Mouse (Mus musculus): Measurements from ENCODE around the gene Nop53.

Gene Nop53

DNA sequence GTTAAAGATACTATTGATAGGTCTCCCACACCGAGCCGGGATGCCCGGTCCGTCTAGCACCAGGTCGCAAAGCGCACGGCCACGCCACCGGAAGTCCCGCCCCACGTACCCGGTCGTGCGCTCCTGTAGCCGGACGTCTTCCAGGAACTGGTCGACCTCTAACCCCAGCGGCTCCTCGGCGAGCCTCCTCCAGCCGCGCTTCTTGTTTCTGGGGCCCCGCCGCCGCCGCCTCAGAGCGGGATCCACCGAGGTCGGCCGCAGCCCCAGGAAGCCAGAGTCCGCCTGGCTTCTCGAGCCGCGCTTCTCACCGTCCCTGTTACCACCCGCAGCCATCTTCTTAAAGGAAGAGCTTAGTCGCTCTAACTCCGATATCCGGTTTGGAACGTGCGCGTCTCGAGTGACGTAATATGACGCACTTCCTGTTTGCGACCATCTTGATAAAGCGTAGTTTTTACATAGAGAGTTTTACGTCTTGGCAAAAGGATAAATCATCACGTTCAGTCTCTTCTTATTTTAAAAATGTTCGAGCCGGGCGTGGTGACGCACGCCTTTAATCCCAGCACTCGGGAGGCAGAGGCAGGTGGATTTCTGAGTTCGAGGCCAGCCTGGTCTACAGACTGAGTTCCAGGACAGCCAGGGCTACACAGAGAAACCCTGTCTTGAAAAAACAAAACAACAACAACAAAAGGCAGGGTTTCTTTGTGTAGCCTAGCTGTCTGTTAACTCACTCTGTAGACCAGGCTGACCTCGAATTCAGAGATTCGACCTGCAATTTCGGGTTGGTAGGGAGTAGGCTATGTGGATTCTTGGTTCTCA, at the start of gene Nop53:
TSS of gene Nop53 (minus strand) at position 354 of the 816 bp plus-strand sequence.
- peak; percentile 87 to 92 for DNase-seq (ENCODE audit: low spot score in 2 of 2)

GRCm38 (mm10) chr7:15993789-15994188, 47.9 kb upstream of the Nop53 start:
- DNase-seq (ENCODE audit: low spot score in 2 of 2): no peak

GRCm38 (mm10) chr7:15993152-15993551, 47.3 kb upstream of the Nop53 start:
- DNase-seq (ENCODE audit: low spot score in 2 of 2): no peak

DNA sequence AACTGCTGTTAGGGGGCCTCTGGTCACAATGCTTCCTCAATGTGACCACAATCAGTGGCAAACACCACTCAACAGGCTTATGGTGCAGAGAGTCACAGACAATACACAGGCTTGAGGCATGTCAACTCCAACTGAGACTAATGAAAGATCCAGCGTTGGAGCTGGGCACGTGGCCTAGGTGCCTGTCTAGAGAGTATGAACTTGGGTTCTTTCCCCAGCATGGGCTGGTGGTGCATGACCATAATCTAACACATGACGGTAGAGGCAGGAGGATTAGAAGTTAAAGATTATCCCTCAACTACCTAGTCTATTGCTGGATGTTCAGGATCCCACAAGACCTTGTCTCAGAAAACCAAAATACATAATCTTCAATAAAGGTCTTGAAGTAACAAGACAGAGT, 45.9 kb upstream of the Nop53 start:
- no peak for DNase-seq (ENCODE audit: low spot score in 2 of 2)

GRCm38 (mm10) chr7:15987661-15988356, 41.9 kb upstream of the Nop53 start:
- DNase-seq (ENCODE audit: low spot score in 2 of 2): no peak

- peak; percentile 41 to 60 for DNase-seq (ENCODE audit: low spot score in 2 of 2)
Observed at GRCm38 (mm10) chr7:15982729-15983407, 37.0 kb upstream of the Nop53 start.

DNA sequence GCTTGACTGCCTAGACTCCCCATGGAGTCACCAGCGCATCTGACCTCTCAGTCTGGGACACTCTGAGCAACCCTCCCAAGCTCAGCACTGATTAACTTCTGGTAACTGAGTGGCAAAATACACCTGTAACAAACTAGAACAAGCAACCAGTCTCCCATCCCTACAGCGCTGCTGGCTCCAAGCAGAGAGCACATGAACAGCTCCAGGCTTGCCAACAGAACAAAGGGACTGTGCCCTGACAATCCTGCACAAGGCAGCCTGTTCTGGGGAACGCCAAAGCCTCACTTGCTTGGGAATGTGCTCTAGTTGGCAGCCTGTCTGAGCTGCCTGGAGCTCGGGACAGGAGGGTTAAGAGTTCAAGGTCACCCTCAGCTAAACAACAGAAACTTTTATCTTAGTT, 35.7 kb upstream of the Nop53 start:
- DNase-seq (ENCODE audit: low spot score in 2 of 2): no peak

DNA sequence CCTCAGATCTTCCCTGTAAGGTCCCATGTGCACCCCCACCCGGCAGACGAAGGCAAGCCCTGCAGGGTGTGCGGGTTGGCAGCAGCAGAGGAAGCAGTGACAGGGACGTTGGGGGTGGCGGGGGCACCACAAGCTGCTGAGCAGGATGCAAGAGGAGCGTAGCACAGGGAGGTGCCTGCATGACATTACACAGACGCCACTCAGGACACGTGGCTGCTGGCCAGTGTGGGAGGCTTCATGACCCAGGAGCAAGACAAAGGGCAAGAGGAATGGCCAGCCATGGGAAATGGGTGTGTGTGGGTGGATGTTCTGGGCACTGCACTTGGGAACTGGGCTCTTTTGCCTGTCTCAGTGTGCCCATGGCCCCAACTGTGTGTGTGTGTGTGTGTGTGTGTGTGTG, 34.4 kb upstream of the Nop53 start:
- DNase-seq (ENCODE audit: low spot score in 2 of 2): no peak

DNA sequence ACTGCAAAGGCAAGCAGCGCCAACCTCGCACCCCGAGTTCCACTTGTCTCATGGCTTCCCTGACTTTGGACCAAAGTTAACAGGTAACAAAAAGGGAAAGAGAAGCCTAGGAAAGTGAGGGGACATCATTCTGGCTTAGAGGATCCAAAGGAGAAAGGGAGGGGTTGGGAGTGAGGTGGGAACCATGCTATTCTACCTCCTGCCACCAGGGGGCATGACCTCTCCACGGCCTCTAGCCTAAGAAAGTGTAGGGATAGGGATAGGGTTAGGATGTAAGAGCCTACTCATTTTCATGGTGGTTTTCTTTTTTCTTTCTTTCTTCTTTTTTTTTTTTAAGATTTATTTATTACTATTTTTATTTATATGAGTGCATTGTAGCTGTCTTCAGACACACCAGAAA, 30.0 kb upstream of the Nop53 start:
- no peak for DNase-seq (ENCODE audit: low spot score in 2 of 2)

DNA sequence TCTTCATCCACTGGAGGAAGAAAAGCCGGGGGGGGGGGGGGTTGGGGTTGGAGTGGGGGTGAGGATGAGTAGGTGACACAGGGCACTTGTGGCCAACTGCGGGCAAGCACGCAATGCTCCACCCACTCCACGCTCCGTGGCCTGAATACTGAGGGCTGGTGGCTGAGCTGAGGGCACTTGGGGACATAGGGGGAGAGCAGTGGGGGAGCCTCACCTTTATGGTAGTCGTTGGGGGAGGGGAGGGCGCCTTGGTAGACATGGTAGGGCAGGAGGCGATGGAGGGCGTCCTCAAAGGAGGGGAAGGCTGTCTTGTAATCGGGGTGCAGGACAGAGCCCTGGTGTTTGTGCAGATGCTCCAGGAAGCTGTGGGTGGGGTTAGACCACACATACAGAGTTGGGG, 29.6 kb upstream of the Nop53 start:
- no peak for DNase-seq (ENCODE audit: low spot score in 2 of 2)

DNA sequence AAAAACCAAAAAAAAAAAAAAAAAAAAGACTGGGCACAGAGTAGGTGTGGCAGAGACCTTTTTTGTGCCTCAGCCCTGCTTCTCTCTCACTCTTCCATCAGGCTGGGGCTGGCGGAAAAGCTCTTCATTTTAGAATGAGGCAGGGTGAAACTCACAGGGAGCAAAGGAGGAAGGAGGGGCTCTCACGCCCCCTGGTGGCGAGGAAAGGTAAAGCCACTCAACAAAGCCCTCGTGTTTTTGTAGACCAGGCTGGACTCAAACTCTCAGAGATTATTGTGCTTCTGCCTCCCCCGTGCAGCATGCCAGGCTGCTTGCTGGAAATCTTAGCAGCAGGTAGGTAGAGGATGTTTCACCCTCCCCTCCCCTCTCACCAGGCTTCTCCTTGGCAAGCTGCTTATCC, 28.8 kb upstream of the Nop53 start:
- peak; percentile 42 to 59 for DNase-seq (ENCODE audit: low spot score in 2 of 2)

DNA sequence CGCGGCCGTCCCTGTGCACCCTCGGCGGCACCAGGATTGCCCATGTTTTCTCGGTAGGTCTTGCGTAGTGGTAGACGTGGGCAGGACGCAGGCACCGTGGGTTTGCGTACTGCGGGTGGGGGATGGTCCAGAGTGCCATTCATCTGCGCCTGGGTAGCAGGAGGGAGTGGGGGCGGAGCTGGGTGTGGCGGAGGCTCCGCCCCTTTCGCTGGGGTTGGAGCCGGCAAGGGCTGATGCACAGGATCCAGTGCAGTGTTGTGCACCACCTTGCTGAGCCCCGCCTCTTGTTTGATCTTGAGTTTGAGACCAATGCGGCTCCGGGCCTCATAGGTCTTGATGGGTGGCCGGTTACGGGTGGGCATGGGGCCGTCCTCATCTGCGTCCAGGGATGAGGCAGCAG, 26.4 kb upstream of the Nop53 start:
- no peak for DNase-seq (ENCODE audit: low spot score in 2 of 2)

- no peak for DNase-seq (ENCODE audit: low spot score in 2 of 2)
Observed at GRCm38 (mm10) chr7:15969674-15970073, 23.8 kb upstream of the Nop53 start.

GRCm38 (mm10) chr7:15968322-15968721, 22.4 kb upstream of the Nop53 start:
- no peak for DNase-seq (ENCODE audit: low spot score in 2 of 2)

- DNase-seq (ENCODE audit: low spot score in 2 of 2): peak; percentile 53 to 63
Observed at GRCm38 (mm10) chr7:15967312-15967711, 21.4 kb upstream of the Nop53 start, which contains the start of gene Ehd2. Gene Ehd2 (minus strand): TSS chr7:15967567.

GRCm38 (mm10) chr7:15966489-15966888, 20.6 kb upstream of the Nop53 start:
- DNase-seq (ENCODE audit: low spot score in 2 of 2): no peak

- peak; percentile 67 to 71 for DNase-seq (ENCODE audit: low spot score in 2 of 2)
Observed at GRCm38 (mm10) chr7:15963798-15964652, 18.2 kb upstream of the Nop53 start.

DNA sequence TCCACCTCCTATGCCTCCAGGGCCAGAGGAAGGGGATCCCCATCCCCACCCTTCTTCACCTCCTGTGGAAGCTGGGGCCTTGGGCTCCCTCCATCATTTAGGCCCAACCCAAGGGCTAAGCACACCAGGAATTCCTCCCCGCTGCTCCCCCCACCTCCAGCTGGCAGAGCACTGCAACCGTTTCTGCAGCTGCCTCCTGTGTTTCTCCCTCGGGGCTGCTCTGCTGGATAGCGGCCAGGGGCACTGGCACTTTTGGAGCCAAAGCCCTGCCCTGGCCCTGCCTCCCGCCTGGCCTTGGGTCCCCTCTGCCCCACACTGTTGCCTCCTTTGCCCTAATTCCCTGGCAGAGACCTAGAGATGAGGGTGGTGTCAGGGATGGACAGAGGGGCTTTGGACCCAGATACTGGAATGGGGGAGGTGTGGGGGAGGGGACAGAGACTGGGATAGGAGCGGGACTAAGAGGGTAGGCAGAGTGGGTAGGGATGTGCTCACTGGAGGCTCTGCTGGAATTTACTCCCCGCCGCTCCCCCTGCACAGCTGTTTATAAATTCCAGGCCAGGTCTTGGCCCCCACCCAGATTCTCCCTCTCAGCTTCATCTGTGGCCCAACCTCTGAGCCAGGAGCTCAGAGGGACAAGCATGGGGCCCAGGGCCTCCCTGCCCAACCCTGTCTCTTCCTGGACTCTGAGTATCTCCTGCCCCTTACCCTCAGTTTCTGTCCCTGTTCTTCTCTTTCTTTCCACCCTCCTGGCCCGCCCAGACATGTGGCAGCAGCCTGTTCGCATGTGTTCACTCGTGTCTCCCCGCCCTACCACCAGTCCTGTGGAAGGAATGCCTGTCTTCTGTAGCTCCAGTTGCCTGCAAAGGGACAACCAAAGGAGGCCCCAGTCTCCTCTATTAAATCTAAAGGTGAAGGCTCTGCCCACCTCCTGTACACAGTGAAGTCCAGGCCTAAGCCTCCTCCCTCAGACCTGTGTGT, 16.7 kb upstream of the Nop53 start:
- DNase-seq (ENCODE audit: low spot score in 2 of 2): peak; percentile 26 to 39

GRCm38 (mm10) chr7:15961798-15962197, 15.9 kb upstream of the Nop53 start:
- DNase-seq (ENCODE audit: low spot score in 2 of 2): no peak

GRCm38 (mm10) chr7:15961239-15961638, 15.4 kb upstream of the Nop53 start:
- no peak for DNase-seq (ENCODE audit: low spot score in 2 of 2)

Measured in spleen, postnatal 36 days (tissue).